Mouse (Mus musculus) adrenal gland, adult 8-10 months (tissue): ENCODE results near the gene Samd11. TPM values are rescaled to one million over a fixed set of nuclear protein-coding genes. Genes with fewer than 3 reads are reported as not detected.

ENCODE experiments used
- DNase-seq: peaks from one replicate; pipeline ENCODE4 v3.0.0; 2022
- total RNA-seq, 4 experiments: library from RNA; stranded (reverse); gene quantifications; 2 replicates each; pipeline ENCODE4 v1.2.4; 2022

The Samd11 gene
- 1 to 10 TPM; 1.6 to 4.7 (median 3.3) TPM for total RNA-seq

DNA sequence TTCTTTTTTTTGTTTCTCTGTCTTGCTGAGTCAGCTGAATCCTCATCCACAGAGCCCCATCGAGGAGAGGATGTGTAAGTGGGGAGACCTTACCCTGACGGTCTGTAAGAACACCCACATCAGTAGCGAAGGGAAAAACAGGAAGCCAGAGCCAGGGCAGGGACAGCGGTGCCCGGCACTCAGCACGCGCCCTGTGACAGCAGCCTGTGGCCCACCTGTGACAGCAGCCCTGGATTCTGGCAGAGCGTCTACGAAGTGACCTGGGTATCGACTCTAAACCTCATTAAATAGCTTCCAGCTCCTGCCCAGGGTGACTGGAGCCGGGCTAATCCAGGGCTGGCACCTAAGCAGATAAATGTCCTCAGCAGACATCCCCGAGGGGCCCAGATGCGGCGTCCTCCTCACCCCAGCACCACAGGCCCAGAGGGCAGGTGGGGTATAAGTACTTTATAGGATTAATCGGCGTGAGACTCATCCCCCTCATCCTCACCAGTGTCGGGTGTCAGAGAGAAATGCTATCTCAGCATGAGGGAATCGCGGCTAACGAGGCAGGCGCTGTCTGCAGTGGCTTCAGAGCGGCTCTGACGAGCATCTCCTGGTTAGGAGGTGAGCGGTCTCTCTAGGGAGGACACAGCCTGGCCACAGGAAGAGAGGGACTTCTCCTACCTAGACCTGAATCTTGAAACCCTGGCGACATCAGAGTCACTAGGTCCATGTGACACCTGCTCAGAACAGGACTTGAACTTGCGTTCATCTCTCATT lies at the start of gene Samd11:
Gene Samd11, minus strand, starts transcription at position 580 of the 762 bp plus-strand sequence.
- DNase-seq, result no peak

- DNase-seq, result no peak
Observed at GRCm38 (mm10) chr4:156254361-156255077, 938 bp downstream of the Samd11 start.

- no peak for DNase-seq
Observed at GRCm38 (mm10) chr4:156253043-156253442, 2.4 kb downstream of the Samd11 start.

- no peak for DNase-seq
Observed at GRCm38 (mm10) chr4:156252619-156253018, 2.8 kb downstream of the Samd11 start.

GRCm38 (mm10) chr4:156252140-156252539 lies 3.3 kb downstream of the Samd11 start:
- DNase-seq, result no peak

DNA sequence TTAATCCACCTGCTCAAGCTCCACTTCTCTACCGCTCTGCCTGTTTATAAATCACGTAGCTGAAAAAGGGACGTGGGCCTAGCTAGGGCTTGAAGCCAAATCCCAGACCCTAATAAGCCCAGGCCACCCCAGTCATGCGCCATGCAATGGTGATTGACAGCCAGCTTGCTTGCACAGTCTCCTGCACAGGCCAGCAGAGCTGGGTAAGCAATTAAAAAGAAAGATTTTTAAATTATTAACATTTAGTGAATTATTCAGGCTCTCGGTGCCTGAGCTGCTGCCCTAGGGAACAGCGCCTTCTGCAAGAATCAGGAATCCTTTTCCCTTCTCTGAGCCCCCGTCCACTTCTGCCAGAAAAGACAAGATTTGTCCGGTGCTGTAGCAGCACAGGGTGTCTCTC lies 4.4 kb downstream of the Samd11 start:
- no peak for DNase-seq

DNA sequence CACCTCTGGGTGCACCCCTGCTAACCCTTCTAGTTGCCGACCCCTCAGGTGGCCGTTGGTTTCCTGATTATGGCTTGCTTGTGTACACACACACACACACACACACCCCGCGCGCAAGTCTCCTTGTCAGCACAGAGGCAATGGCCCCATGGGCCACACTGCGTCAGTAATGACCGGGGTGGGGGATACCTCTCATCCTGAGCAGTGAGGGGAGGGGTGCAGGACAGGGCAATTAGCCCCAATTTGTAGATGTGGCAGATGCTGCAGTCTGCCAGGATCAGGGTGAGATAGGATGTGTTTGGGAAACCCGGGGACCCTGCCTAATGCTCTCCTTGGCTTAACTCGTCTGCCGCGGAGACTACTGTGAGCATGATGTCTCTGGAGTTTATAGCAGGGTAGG lies 5.9 kb downstream of the Samd11 start:
- DNase-seq, result no peak

GRCm38 (mm10) chr4:156236651-156237447 lies 18.6 kb downstream of the Samd11 start:
- no peak for DNase-seq

DNA sequence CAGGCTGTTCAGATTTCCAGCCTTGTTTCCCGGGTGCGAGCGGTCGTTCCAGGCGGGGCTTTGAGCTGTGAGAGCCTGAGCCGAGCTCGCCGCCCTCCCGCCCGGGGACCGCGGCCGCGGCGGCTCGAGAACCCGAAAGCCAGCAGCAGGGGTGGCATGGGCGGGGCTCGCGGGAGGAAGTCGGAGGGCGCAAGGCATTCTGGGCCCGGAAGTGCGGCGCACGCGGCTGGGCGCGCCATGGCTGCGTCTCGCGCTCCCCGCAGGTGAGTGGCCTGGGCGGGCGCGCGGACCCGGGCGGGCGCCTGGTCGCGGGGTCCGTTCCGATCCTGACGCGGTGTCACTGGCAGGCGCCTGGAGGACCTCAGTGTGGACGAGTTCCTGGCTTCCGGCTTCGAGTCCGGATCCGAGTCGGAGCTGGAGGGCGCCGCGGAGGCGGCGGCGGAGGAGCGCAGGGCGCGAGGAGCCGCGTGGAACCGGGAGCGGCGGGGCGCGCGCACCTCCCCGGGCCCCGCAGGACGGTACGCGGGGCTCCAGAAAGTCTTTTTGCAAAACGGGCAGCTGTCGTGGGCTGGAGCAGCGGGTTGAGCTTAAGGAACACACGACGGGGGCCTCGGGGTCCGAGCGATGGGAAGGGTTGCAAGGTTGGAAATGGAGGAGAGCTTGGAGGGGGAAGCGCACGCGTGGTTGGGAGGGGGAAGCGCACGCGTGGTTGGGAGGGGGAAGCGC lies 19.5 kb downstream of the Samd11 start, which contains the start of gene Noc2l:
Gene Noc2l, plus strand, starts transcription at position 203 of the 726 bp plus-strand sequence.
- DNase-seq, result peak; percentile 85

GRCm38 (mm10) chr4:156235360-156235770 lies 20.1 kb downstream of the Samd11 start:
- DNase-seq, result no peak

- DNase-seq, result peak; percentile 49
Observed at GRCm38 (mm10) chr4:156234701-156235213, 20.7 kb downstream of the Samd11 start, which contains the start of gene Plekhn1. Gene Plekhn1, minus strand, starts transcription at chr4:156234857.

DNA sequence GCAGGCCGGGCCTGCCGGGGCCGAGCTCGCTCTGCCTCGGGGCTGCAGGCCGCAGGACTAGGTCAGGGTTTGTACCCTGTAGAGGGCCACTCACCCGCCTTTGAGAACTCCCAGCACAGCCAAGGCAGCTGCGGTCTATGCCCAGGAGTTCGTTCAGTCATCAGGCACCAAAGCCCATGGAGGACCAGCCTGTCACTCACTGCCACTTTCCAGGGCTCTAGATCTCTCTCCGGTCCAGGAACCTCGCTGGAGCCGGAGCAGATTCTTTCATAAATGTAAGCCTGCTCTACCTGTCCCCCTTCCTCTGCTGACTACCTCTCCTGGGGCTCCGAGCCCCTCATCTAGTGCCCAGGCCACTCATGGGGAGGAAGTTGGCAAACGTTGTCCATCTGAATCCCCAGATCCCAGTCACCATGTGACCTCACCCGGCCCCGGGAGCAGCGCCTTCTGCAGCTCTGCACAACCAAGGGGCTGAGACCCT lies 21.4 kb downstream of the Samd11 start:
- DNase-seq, result no peak

- DNase-seq, result no peak
Observed at GRCm38 (mm10) chr4:156228393-156229024, 26.9 kb downstream of the Samd11 start.

DNA sequence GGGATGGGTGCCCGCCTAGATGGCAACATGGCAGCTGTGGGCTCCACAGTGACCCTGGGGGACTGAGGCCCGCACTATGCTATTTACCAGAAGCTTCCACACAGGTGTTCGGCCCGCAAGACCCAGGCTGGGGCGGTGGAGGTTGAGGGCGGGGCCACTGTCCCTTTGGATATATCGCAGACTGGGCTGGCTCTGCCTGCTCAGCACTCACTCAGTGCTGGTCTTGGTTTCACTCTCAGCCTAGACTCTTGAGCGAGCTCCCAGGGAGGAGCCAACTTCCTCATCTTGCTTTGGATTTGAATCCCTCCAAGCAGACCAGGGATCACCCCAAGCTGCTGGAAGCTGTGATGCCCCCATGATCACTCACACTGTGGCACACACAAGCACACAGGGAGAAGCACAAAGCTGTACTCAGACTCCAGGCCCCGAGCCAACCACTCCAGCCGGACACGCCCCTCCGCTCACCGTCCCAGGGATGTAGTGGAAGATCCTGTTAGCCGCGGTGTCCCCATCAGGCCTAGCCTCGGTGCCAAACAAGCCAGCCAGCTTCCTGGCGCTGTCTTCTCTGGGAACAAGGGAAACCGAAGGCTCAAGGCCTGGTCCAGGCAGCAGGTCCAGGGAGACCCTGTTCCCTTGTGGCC lies 27.6 kb downstream of the Samd11 start:
- DNase-seq, result no peak

GRCm38 (mm10) chr4:156224276-156224675 lies 31.2 kb downstream of the Samd11 start:
- DNase-seq, result no peak

GRCm38 (mm10) chr4:156219936-156220335 lies 35.5 kb downstream of the Samd11 start:
- DNase-seq, result no peak

GRCm38 (mm10) chr4:156217838-156218237 lies 37.6 kb downstream of the Samd11 start:
- no peak for DNase-seq

DNA sequence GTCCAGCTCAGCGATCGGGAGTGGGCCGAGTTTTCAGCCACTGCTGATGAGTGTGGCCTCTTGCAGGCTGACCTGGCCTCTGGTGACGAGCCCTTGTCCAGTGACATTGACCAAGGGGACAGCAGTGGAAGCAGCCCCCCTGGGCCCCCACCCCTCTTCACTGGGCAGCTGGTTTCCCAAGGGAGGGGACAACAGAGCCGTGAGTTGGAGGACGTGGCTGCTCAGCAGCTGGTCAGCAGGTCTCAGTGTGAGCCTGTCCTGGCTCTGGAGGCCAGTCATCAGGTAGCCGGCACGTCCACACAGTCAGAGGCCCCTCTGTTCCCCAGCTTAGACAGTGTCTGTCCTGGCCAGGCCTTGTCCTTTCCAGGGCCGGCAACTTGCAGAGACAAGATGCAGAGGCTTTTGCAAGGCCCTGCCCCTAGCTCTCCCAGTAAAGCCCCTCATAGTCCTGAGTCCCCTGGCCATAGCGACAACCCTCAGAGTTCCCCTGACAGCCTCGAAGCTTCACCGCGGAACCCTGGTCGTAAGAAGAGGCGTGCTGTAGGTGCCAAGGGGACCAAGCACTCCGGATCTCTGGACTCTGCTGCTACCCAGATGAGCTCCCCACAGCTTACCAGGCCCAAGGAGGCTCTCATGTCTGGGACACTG lies 38.3 kb downstream of the Samd11 start:
- no peak for DNase-seq

DNA sequence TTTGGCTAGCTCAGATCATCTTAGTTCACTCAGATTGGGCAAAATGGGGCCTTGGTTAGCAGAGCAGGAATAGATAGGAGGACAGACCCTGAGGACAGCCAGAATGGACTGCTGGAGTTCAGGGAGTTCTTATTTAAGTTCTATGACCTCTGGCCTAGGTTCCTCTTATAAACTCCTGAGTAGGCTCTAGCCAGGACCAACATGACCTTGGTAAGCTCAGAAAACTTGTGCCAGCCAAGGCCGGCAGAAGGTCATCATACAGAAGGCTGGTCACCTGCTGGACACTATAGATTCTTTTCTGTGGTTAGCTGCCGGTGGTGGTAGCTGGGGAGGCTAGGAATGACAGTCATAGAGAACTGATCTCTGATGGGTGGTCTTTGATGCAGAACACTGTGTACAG lies 39.3 kb downstream of the Samd11 start:
- DNase-seq, result no peak

DNA sequence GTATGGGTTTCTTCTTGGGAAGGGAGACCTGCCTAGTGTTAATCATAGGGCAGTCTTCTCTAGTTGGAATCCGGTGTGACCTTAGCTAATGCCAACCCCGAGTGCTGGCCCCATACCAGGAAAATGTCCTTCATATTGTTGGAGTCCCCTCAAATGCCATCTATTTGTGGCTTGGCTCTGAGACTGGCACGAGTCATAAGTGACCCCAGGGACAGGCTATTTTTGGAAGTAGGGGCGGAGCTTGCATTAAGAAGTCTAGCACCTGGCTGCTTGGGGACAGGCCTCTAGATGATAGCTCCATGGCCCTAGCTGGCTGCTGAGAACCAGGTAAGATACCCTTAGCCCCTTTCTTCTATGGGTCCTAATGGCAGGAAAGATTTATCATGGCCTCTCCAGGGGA lies 39.8 kb downstream of the Samd11 start, which contains the start of gene Perm1:
Gene Perm1, plus strand, starts transcription at position 220 of the 400 bp plus-strand sequence.
- DNase-seq, result peak; percentile 87
